Mouse (Mus musculus) G1E (cell line): ENCODE results near the gene Ift122. TPM values are rescaled to one million over a fixed set of nuclear protein-coding genes. Genes with fewer than 3 reads are reported as not detected.
"Not testable (repeated sequence)": the region's sequence is repeated elsewhere in the genome, so short reads cannot be mapped to it uniquely, and the experiment has no call there.

Experiments used
- ATAC-seq: 2 replicates; pipeline ENCODE4 v1.8.0; 2016; ENCODE audit warnings: mild to moderate bottlenecking; ENCODE audit not compliant: insufficient number of reproducible peaks, poor library complexity, low FRiP score, severe bottlenecking; ENCODE audit errors: extremely low read depth
- DNase-seq: peaks from one replicate; pipeline ENCODE4 v3.0.0; 2012; ENCODE audit warnings: low spot score
- H3K27me3 ChIP-seq: 2 replicates; pipeline ENCODE4 v1.6.1; 2012; ENCODE audit warnings: mild to moderate bottlenecking, low read length, inconsistent platforms; ENCODE audit not compliant: insufficient read depth
- H3K36me3 ChIP-seq: replicated peaks from 2 replicates; pipeline ENCODE3; 2012; ENCODE audit warnings: mild to moderate bottlenecking, inconsistent platforms
- H3K4me1 ChIP-seq: 2 replicates; pipeline ENCODE4 v1.6.1; 2012; ENCODE audit warnings: low read depth, low read length, inconsistent platforms, mixed read lengths; ENCODE audit not compliant: insufficient read depth
- H3K4me3 ChIP-seq: 2 replicates; pipeline ENCODE4 v1.5.1; 2012; ENCODE audit warnings: low read depth, mild to moderate bottlenecking, inconsistent platforms, low read length, moderate library complexity, mixed read lengths
- H3K9me3 ChIP-seq: replicated peaks from 2 replicates; pipeline ENCODE4 v1.6.1; 2012; ENCODE audit warnings: inconsistent platforms
- CTCF ChIP-seq: IDR thresholded peaks from 2 replicates; pipeline ENCODE4 v1.5.1; 2012; ENCODE audit warnings: low read depth, low read length, inconsistent platforms, mixed read lengths
- GATA1 ChIP-seq: IDR thresholded peaks from 2 replicates; pipeline ENCODE4 v1.6.1; 2012; ENCODE audit warnings: borderline replicate concordance, low read length, inconsistent platforms, mixed read lengths
- GATA2 ChIP-seq: IDR thresholded peaks from 2 replicates; pipeline ENCODE4 v1.6.1; 2012; ENCODE audit warnings: low read depth, low read length, inconsistent platforms, borderline replicate concordance
- POLR2AphosphoS5 ChIP-seq: IDR thresholded peaks from 2 replicates; pipeline ENCODE4 v1.6.1; 2012; ENCODE audit warnings: low read depth, low read length, inconsistent platforms; ENCODE audit not compliant: insufficient replicate concordance
- TAL1 ChIP-seq: conservative IDR thresholded peaks from 2 replicates; pipeline ENCODE4 v1.6.1; 2012; ENCODE audit warnings: low read depth, low read length, inconsistent platforms, mixed read lengths
- polyA plus RNA-seq: library from polyadenylated mRNA; stranded (reverse); fragments of >175 nt; gene quantifications from 2 replicates; pipeline ENCODE4 v1.2.3, GENCODE M21; 2012
- total RNA-seq, 2 experiments: library from RNA; stranded (forward) in 1 of 2; stranded (reverse) in 1 of 2; fragments of 200-1000 nt in 1 of 2; fragments of >200 nt in 1 of 2; fragmentation: Nextera tagmentation in 1 of 2; gene quantifications; 2 replicates each; pipeline ENCODE4 v1.2.3; 2014 to 2017

Ift122 gene
- total and polyA plus RNA-seq, 3 experiments, result 0.65 to 5.3 (median 4.7) TPM

DNA sequence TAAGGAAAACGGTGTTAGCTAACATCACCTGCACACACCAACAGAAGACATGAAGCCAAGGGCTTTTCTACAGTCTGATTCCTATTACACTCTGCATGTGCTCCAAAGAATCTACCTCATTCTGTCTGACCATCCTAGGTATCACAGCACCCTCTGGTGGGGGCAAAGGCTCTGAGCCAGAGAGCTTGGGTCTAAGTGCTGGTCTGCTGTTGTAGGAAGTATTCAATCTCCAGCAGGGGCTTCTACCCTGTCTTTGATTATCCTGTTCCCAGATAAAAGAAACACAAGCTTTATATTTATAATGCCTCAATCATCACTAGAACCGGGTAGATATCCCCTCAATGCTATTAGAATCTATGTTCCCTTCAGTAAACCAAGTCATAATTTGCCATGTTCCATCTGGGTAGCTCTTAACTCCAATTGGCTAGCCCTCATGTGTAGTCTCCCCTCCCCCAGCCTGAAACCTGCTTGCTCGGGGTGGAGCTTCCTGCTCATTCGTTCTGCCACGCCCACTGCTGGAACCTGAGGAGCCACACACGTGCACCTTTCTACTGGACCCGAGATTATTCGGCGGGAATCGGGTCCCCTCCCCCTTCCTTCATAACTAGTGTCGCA is 29.3 kb upstream of the Ift122 start:
- peak; percentile 25; the same call in 1 of the 2 replicates for TF ChIP-seq CTCF
- DNase-seq (peak; percentile 45), ATAC-seq (peak; percentile 96)
- H3K27me3 ChIP-seq, H3K9me3 ChIP-seq, H3K4me3 ChIP-seq, H3K36me3 ChIP-seq, H3K4me1 ChIP-seq: not testable (repeated sequence)

- H3K4me3 ChIP-seq, result no peak overlapping the region
- DNase-seq, result no peak
- peaks cover 7% of the 10 kb centered on the region for H3K36me3 ChIP-seq
- H3K9me3 ChIP-seq, result no peaks in the 10 kb centered on the region
- no peak for TF ChIP-seq GATA2
- no peak for TF ChIP-seq CTCF
- TF ChIP-seq GATA1, result no peak
- no peak for TF ChIP-seq TAL1
- TF ChIP-seq POLR2AphosphoS5, result no peak
- peaks cover 17% of the 10 kb centered on the region for H3K4me1 ChIP-seq
- no peaks in the 10 kb centered on the region for H3K27me3 ChIP-seq
- no peak for ATAC-seq
Observed at GRCm38 (mm10) chr6:115830779-115831601, 22.3 kb upstream of the Ift122 start.

- Histone ChIP-seq H3K27me3 (no peaks in the 10 kb centered on the region), H3K36me3 (peaks cover 7% of the 10 kb centered on the region), H3K9me3 (no peaks in the 10 kb centered on the region), H3K4me3 (no peak overlapping the region), H3K4me1 (peaks cover 26% of the 10 kb centered on the region)
- no peak for ATAC-seq
- no peak for TF ChIP-seq GATA2
- no peak for TF ChIP-seq TAL1
- no peak for TF ChIP-seq GATA1
- no peak for TF ChIP-seq POLR2AphosphoS5
- no peak for TF ChIP-seq CTCF
- DNase-seq, result no peak
Observed at GRCm38 (mm10) chr6:115832152-115832850, 21.0 kb upstream of the Ift122 start.

DNA sequence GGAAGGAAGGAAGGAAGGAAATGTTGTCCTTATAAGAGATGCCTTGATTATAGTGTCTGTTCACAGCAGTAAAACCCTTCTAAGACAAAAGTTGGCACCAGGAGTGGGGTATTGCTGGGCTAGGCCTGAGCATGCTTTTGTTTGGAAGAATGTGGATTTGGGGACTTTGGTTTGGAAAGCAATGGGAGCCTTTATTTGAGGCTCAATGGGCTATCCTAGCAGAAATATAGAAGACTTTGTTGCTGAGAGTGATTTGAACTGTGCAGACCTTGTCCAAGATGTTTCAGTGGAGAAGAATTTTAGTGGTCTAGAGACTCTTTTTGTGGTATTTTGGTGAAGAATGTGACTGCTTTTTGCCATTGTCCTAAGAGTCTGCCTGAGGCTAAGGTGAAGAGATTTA is 19.4 kb upstream of the Ift122 start:
- DNase-seq, result no peak
- Histone ChIP-seq H3K4me3 (no peak overlapping the region), H3K36me3 (peaks cover 7% of the 10 kb centered on the region), H3K9me3 (no peaks in the 10 kb centered on the region), H3K4me1 (peaks cover 34% of the 10 kb centered on the region), H3K27me3 (no peaks in the 10 kb centered on the region)
- ATAC-seq, result no peak
- TF ChIP-seq POLR2AphosphoS5, result no peak
- TF ChIP-seq GATA2, result no peak
- no peak for TF ChIP-seq GATA1
- no peak for TF ChIP-seq TAL1
- no peak for TF ChIP-seq CTCF

DNA sequence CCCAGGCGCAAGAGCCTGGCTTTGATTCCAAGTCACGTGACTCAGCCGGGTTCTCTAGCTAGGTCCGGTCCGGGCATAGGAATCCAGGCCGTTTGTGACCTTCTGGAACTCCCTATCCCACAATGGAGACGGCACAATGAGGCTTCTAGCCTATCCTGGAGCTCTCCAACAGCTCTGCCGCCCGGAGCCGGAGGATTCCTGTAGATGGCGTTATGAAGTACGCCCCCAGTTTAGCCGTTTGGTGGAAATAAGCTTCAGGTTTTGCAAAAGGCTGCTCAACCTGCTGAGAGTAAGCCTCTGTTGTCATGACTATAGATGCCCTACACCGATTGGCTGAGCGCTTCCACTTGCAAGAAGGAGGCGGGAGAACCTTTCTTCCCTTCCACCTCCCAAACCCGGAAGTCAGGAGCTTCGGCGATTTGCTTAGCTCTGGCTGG is 15.1 kb upstream of the Ift122 start, which contains the start of gene Efcab12:
Efcab12 (minus strand) TSS at position 252 of the 437 bp plus-strand sequence.
- no peak for TF ChIP-seq GATA1
- TF ChIP-seq POLR2AphosphoS5, result no peak
- no peak for TF ChIP-seq TAL1
- TF ChIP-seq CTCF, result no peak
- no peak for TF ChIP-seq GATA2
- peak; percentile 82 for ATAC-seq
- Histone ChIP-seq H3K27me3 (no peaks in the 10 kb centered on the region), H3K4me1 (peaks cover 19% of the 10 kb centered on the region), H3K4me3 (no peak within 1 kb of the TSS; the same call in 1 of the 2 replicates), H3K36me3 (peaks cover 31% of the 10 kb centered on the region), H3K9me3 (no peaks in the 10 kb centered on the region)
- DNase-seq, result peak; percentile 29

DNA sequence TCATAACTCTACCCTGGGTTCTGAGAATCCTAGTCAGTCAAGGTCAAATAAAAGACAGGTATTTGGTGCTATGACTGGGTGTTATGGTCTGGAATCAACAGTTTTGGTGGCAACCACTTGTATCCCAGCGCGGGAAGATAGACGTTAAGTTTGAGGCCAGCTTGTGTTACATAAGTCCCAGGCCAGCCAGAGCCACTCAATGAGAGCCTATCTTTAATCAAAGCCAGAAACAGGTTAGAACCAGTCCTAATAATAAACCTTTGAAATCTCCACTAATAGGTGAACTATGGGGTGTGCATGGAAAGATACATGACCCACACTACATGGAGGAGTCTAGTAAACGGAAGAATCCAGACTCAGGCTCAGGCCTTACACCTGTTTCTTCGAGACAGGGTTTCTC is 14.5 kb upstream of the Ift122 start:
- DNase-seq (no peak), ATAC-seq (no peak)
- Histone ChIP-seq H3K9me3 (no peaks in the 10 kb centered on the region), H3K4me1 (peaks cover 19% of the 10 kb centered on the region), H3K36me3 (peaks cover 36% of the 10 kb centered on the region), H3K4me3 (no peak overlapping the region), H3K27me3 (no peaks in the 10 kb centered on the region)
- no peak for TF ChIP-seq GATA1
- TF ChIP-seq GATA2, result no peak
- no peak for TF ChIP-seq POLR2AphosphoS5
- TF ChIP-seq CTCF, result no peak
- no peak for TF ChIP-seq TAL1
